Mouse (Mus musculus) forebrain, embryonic 11.5 days (tissue): Measurements from ENCODE around the gene Gm12216. TPM values are rescaled to one million over a fixed set of nuclear protein-coding genes. Genes with fewer than 3 reads are reported as not detected.

Source experiments
- ATAC-seq: fragments of 200-750 bp; cut with Nextera tagmentation; replicated peaks from 2 replicates; pipeline ENCODE4 v1.8.0; 2017; ENCODE audit warnings: moderate TSS enrichment; ENCODE audit not compliant: low FRiP score
- DNase-seq: peaks from one replicate; pipeline ENCODE4 v3.0.0-alpha.2; 2017; ENCODE audit warnings: low spot score
- H3K27ac ChIP-seq: fragments of 300-500 bp; sonication (generic); 2 replicates; pipeline ENCODE4 v1.5.1; 2014; ENCODE audit warnings: low read depth, low read length
- H3K27me3 ChIP-seq: fragments of 300-500 bp; sonication (generic); 2 replicates; pipeline ENCODE4 v1.6.1; 2014; ENCODE audit warnings: mild to moderate bottlenecking, low read length, mixed read lengths; ENCODE audit not compliant: control insufficient read depth, insufficient read depth
- H3K36me3 ChIP-seq: fragments of 300-500 bp; sonication (generic); 2 replicates; pipeline ENCODE4 v1.6.1; 2014; ENCODE audit warnings: mild to moderate bottlenecking, low read length, moderate library complexity, mixed read lengths; ENCODE audit not compliant: control insufficient read depth, insufficient read depth
- H3K4me1 ChIP-seq: fragments of 300-500 bp; sonication (generic); replicated peaks from 2 replicates; pipeline ENCODE4 v1.6.1; 2014; ENCODE audit warnings: low read length, mixed read lengths; ENCODE audit not compliant: control insufficient read depth, insufficient read depth
- H3K4me2 ChIP-seq: fragments of 300-500 bp; sonication (generic); 2 replicates; pipeline ENCODE4 v1.6.1; 2014; ENCODE audit warnings: low read depth, mild to moderate bottlenecking, low read length, moderate library complexity, mixed read lengths; ENCODE audit not compliant: severe bottlenecking
- H3K4me3 ChIP-seq: fragments of 300-500 bp; sonication (generic); 2 replicates; pipeline ENCODE4 v1.5.1; 2014; ENCODE audit warnings: low read depth, low read length
- H3K9ac ChIP-seq: fragments of 300-500 bp; sonication (generic); 2 replicates; pipeline ENCODE4 v1.6.1; 2014; ENCODE audit warnings: low read length
- H3K9me3 ChIP-seq: fragments of 300-500 bp; sonication (generic); 2 replicates; pipeline ENCODE4 v1.6.1; 2016; ENCODE audit warnings: low read length, mixed read lengths; ENCODE audit not compliant: control insufficient read depth
- WGBS: fragments of 180-500 bp; shearing (Covaris S2); extraction: QIAGEN DNeasy Blood & Tissue Kit; methylation state at CpG from one replicate; pipeline ENCODE4 v1.1.7; 2014; 5-methylcytosine and 5-hydroxymethylcytosine counted together
- polyA plus RNA-seq: library from polyadenylated mRNA; unstranded; fragments of >200 nt; fragmentation: Nextera tagmentation; extraction: Ambion mirVana; gene quantifications from 2 replicates; pipeline ENCODE4 v1.2.1, GENCODE M21; 2014

Gm12216 gene
- polyA plus RNA-seq, 1 experiment from 2014 or later, result not detected

GRCm38 (mm10) chr11:53748614-53749013, 110.4 kb downstream of the Gm12216 start:
- Histone ChIP-seq H3K36me3 (no peaks in the 10 kb centered on the region), H3K27me3 (no peaks in the 10 kb centered on the region), H3K4me2 (no peak overlapping the region), H3K27ac (no peak overlapping the region), H3K9me3 (no peaks in the 10 kb centered on the region), H3K4me3 (no peak overlapping the region), H3K9ac (no peak overlapping the region), H3K4me1 (no peaks in the 10 kb centered on the region)
- DNase-seq, result no peak
- no peak for ATAC-seq
- 84% methylated on average over 6 of the region's 6 CpGs for WGBS

DNA sequence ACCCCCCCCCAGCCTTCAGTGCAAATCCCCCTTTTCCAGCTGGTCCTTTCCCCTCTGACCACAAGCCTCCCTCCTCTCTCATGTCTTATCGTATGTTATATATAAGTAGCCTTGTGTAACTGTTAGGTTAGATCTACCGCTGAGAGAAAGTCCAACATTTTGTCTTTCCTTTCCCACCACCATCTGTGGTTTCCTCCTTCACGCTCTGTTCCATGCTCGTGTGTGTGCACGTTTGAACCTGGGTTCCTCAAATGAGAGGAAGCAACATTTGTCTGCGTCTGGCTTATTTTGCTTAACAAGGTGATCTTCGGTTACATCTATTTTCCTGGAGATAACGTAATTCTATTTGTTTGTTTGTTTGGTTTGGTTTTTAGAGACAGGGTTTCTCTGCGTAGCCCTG, 111.1 kb downstream of the Gm12216 start:
- Histone ChIP-seq H3K9ac (no peak overlapping the region), H3K27ac (no peak overlapping the region), H3K4me1 (no peaks in the 10 kb centered on the region), H3K4me3 (no peak overlapping the region), H3K27me3 (no peaks in the 10 kb centered on the region), H3K36me3 (no peaks in the 10 kb centered on the region), H3K4me2 (no peak overlapping the region), H3K9me3 (no peaks in the 10 kb centered on the region)
- no peak for ATAC-seq
- DNase-seq, result no peak
- WGBS, result 93% methylated on average over 9 of the region's 9 CpGs

DNA sequence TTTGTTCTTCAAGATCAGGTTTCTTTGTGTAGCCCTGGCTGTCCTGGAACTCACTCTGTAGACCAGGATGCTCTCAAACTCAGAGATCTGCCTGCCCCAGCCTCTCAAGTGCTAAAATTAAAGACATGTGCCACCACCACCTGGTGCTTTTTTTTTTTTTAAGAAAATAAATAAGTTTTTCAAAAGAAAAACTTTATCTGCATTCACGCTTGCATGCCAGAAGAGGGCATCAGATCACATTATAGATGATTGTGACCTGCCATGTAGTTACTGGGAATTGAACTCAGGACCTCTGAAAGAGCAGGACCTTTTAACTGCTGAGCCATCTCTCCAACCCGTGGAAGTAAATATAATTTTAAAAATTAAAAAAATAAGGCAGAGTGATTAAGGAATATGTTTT, 113.8 kb downstream of the Gm12216 start:
- H3K27ac ChIP-seq, result no peak overlapping the region
- H3K27me3 ChIP-seq, result no peaks in the 10 kb centered on the region
- no peaks in the 10 kb centered on the region for H3K36me3 ChIP-seq
- H3K4me1 ChIP-seq, result no peaks in the 10 kb centered on the region
- DNase-seq (no peak), ATAC-seq (no peak)
- H3K9me3 ChIP-seq, result no peaks in the 10 kb centered on the region
- 91% methylated on average over 2 of the region's 2 CpGs for WGBS
- H3K4me2 ChIP-seq, result no peak overlapping the region
- H3K9ac ChIP-seq, result no peak overlapping the region
- no peak overlapping the region for H3K4me3 ChIP-seq

DNA sequence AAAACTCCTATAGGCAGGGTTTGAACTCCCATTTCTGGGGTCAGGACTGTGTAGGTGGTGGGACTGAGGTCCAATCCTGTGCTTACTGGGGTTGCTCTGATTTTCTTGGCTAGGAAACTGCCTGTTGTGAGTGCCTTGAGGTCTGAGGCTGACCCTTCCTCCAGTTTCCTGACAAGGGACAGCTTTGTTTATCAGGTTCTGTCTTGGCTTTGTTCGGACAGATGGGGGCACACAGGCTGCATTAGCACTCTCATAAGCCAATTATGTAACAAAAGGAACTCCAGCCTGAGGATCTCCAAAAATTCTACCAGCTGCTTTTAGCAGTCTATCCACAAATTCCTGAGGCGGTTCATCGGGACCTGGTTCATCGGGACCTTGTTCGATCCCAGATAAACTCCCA, 116.7 kb downstream of the Gm12216 start:
- no peak for DNase-seq
- Histone ChIP-seq H3K4me2 (no peak overlapping the region), H3K27me3 (no peaks in the 10 kb centered on the region), H3K9me3 (no peaks in the 10 kb centered on the region), H3K4me1 (no peaks in the 10 kb centered on the region), H3K4me3 (no peak overlapping the region), H3K9ac (no peak overlapping the region), H3K36me3 (no peaks in the 10 kb centered on the region), H3K27ac (no peak overlapping the region)
- ATAC-seq, result no peak
- 1% methylated on average over 5 of the region's 5 CpGs for WGBS

DNA sequence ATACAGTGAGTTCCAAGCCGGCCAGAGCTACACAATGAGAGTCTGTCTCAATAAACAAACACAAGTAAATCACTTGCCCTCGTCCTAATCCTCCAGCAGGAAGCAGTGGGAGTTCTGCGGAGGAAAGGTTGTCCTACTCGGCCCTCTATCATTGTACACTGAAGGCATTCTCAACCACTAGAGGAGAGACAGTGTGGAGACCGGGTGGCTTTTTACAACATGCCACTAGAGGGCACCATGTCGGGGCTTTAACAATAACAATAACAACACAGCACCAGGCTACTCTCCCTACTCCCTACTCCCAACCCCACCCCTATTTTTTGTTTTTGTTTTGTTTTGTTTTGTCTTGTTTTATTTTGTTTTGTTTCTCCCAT, 121.5 kb downstream of the Gm12216 start:
- ATAC-seq (peak; percentile 33; the same call in 1 of the 2 replicates), DNase-seq (peak; percentile 61)
- no peak overlapping the region for H3K27ac ChIP-seq
- 43% methylated on average over 6 of the region's 6 CpGs for WGBS
- no peak overlapping the region for H3K4me2 ChIP-seq
- no peaks in the 10 kb centered on the region for H3K4me1 ChIP-seq
- no peaks in the 10 kb centered on the region for H3K27me3 ChIP-seq
- H3K9ac ChIP-seq, result no peak overlapping the region
- H3K36me3 ChIP-seq, result no peaks in the 10 kb centered on the region
- no peak overlapping the region for H3K4me3 ChIP-seq
- no peaks in the 10 kb centered on the region for H3K9me3 ChIP-seq

DNA sequence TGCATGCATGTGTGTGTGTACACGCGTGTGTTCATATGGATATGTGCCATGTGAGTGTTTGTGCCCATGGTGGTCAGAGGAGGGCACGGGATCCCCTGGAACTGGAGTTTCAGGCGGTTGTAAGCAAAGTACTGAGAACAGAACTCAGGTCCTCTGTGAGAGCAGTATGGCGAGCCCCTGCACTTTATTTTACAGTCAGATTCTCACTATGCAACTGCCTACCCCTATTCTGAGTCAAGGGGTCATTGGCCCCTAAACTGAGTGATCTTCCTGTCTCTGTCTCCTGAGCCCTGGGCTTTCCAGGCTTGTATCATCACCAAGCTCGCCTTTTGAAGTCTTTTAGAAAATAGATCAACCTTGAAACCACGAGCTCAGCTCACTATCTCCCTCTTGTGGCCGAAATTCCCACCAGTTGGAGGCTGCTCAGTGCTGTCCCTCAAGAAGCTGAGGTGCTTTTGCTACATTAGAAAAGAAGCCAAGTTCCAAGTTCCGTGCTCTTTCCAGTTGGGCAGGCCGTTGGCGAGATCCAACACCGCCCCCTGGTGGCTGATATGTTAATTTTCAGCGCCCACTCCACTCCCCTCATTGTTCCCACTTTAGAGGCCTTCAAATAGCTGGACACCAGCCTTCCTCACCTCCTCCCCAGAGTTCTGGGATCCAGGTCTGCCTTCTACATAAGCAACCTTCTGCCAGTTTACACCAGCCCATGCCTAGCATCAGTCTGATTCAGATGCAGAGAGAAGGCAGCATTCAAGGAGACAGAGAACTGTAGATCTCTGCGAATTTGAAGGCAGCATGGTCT, 122.1 kb downstream of the Gm12216 start:
- H3K9ac ChIP-seq, result no peak overlapping the region
- H3K27me3 ChIP-seq, result no peaks in the 10 kb centered on the region
- H3K9me3 ChIP-seq, result no peaks in the 10 kb centered on the region
- no peak overlapping the region for H3K4me3 ChIP-seq
- H3K27ac ChIP-seq, result no peak overlapping the region
- no peak overlapping the region for H3K4me2 ChIP-seq
- H3K36me3 ChIP-seq, result no peaks in the 10 kb centered on the region
- peak; percentile 33; the same call in 1 of the 2 replicates for ATAC-seq
- H3K4me1 ChIP-seq, result no peaks in the 10 kb centered on the region
- 51% methylated on average over 14 of the region's 14 CpGs for WGBS
- peak; percentile 87 for DNase-seq

DNA sequence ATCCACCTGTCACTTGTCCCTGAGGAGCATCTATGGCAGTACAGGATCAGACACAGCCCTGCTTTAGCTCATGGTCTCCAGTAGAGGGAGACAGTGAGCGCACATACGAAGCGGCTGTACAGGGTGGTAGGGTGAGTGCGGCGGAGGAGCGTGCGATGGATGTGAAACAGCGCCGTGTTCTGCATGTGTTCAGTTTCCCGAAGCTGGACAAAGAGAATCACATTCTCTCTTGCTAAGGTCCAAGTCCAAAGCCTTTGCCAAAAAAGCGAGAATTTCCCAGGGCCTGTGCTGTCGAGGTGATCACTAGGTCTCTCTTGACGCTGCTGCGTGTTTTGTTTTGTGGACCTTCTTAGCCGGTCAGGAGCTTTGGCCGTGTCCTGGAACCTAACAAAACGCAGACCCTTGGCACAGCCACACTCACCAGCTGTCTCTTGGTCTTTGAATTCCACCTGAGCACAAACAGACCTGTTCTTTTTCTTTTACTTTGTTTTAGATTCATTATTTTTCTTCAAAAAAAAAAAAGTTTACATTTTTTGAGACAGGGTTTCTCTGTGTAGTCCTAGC, 123.3 kb downstream of the Gm12216 start:
- 24% methylated on average over 17 of the region's 17 CpGs for WGBS
- no peaks in the 10 kb centered on the region for H3K27me3 ChIP-seq
- no peak overlapping the region for H3K27ac ChIP-seq
- no peaks in the 10 kb centered on the region for H3K9me3 ChIP-seq
- H3K4me2 ChIP-seq, result peak overlapping the region; percentile 34; the same call in 1 of the 2 replicates
- DNase-seq, result peak; percentile 82
- H3K4me1 ChIP-seq, result no peaks in the 10 kb centered on the region
- H3K9ac ChIP-seq, result peak overlapping the region; percentile 33; the same call in 1 of the 2 replicates
- ATAC-seq, result peak; percentile 85
- H3K36me3 ChIP-seq, result no peaks in the 10 kb centered on the region
- no peak overlapping the region for H3K4me3 ChIP-seq

- H3K4me2 ChIP-seq, result no peak overlapping the region
- WGBS, result 71% methylated on average over 18 of the region's 18 CpGs
- H3K27ac ChIP-seq, result no peak overlapping the region
- DNase-seq (no peak), ATAC-seq (no peak)
- no peak overlapping the region for H3K9ac ChIP-seq
- no peaks in the 10 kb centered on the region for H3K4me1 ChIP-seq
- H3K27me3 ChIP-seq, result no peaks in the 10 kb centered on the region
- no peaks in the 10 kb centered on the region for H3K36me3 ChIP-seq
- H3K4me3 ChIP-seq, result no peak overlapping the region
- no peaks in the 10 kb centered on the region for H3K9me3 ChIP-seq
Measured at GRCm38 (mm10) chr11:53734970-53735681, 123.9 kb downstream of the Gm12216 start.
